Mouse (Mus musculus) liver, embryonic 13.5 days (tissue): ENCODE results near the gene Casc1. TPM values are rescaled to one million over a fixed set of nuclear protein-coding genes. Genes with fewer than 3 reads are reported as not detected.
A peak's percentile ranks its signal among the peaks of the same experiment; 100 is the strongest.
"Not testable (repeated sequence)": the region's sequence is repeated elsewhere in the genome, so short reads cannot be mapped to it uniquely, and the experiment has no call there.

Experiments used
- ATAC-seq: fragments of 200-750 bp; cut with Nextera tagmentation; 2 replicates; pipeline ENCODE4 v1.8.0; 2017; ENCODE audit warnings: low read depth, mild to moderate bottlenecking, moderate number of reproducible peaks, moderate library complexity
- DNase-seq: peaks from one replicate; pipeline ENCODE4 v3.0.0; 2022
- H3K27ac ChIP-seq: fragments of 300-500 bp; sonication (generic); 2 replicates; pipeline ENCODE4 v1.5.1; 2015; ENCODE audit warnings: moderate library complexity, mild to moderate bottlenecking, inconsistent platforms
- H3K27me3 ChIP-seq: fragments of 300-500 bp; sonication (generic); 2 replicates; pipeline ENCODE4 v1.6.1; 2015; ENCODE audit warnings: mild to moderate bottlenecking, inconsistent platforms
- H3K36me3 ChIP-seq: fragments of 300-500 bp; sonication (generic); 2 replicates; pipeline ENCODE4 v1.6.1; 2015; ENCODE audit warnings: mild to moderate bottlenecking, inconsistent platforms
- H3K4me1 ChIP-seq: fragments of 300-500 bp; sonication (generic); replicated peaks from 2 replicates; pipeline ENCODE4 v1.6.1; 2015; ENCODE audit warnings: inconsistent platforms
- H3K4me2 ChIP-seq: fragments of 300-500 bp; sonication (generic); 2 replicates; pipeline ENCODE4 v1.6.1; 2015; ENCODE audit warnings: inconsistent platforms, mild to moderate bottlenecking, moderate library complexity
- H3K4me3 ChIP-seq: fragments of 300-500 bp; sonication (generic); replicated peaks from 2 replicates; pipeline ENCODE4 v1.5.1; 2015; ENCODE audit warnings: mild to moderate bottlenecking, inconsistent platforms
- H3K9ac ChIP-seq: fragments of 300-500 bp; sonication (generic); 2 replicates; pipeline ENCODE4 v1.6.1; 2015; ENCODE audit warnings: mild to moderate bottlenecking, inconsistent platforms
- H3K9me3 ChIP-seq: fragments of 300-500 bp; sonication (generic); replicated peaks from 2 replicates; pipeline ENCODE4 v1.6.1; 2016; ENCODE audit warnings: inconsistent platforms
- WGBS: fragments of 180-500 bp; shearing (Covaris S2); methylation state at CpG from one replicate; pipeline ENCODE4 v1.1.7; 2015; ENCODE audit not compliant: insufficient replicate concordance; 5-methylcytosine and 5-hydroxymethylcytosine counted together
- polyA plus RNA-seq: library from polyadenylated mRNA; unstranded; fragments of >200 nt; fragmentation: Nextera tagmentation; extraction: Ambion mirVana; gene quantifications from 2 replicates; pipeline ENCODE4 v1.2.1, GENCODE M21; 2015

Casc1 gene
- polyA plus RNA-seq, 1 experiment from 2014 or later: 0.10 TPM

GRCm38 (mm10) chr6:145135295-145135694 is 75.5 kb downstream of the Casc1 start:
- H3K36me3 ChIP-seq: no peaks in the 10 kb centered on the region
- H3K9me3 ChIP-seq: no peaks in the 10 kb centered on the region
- H3K4me3 ChIP-seq: no peak overlapping the region
- no peak overlapping the region for H3K27ac ChIP-seq
- ATAC-seq (0 out of 2 replicates have a peak, but pooled peaks have one; percentile 26), DNase-seq (no peak)
- H3K4me1 ChIP-seq: peaks cover under 1% of the 10 kb centered on the region; the same call in 1 of the 2 replicates
- no peak overlapping the region for H3K4me2 ChIP-seq
- no peaks in the 10 kb centered on the region for H3K27me3 ChIP-seq
- WGBS: 56% methylated on average over 3 of the region's 3 CpGs
- H3K9ac ChIP-seq: no peak overlapping the region

- 73% methylated on average over 5 of the region's 5 CpGs for WGBS
- not testable (repeated sequence) for H3K27ac ChIP-seq, H3K4me1 ChIP-seq, H3K36me3 ChIP-seq, H3K9ac ChIP-seq, H3K27me3 ChIP-seq, ATAC-seq, DNase-seq, H3K9me3 ChIP-seq, H3K4me2 ChIP-seq, H3K4me3 ChIP-seq
Observed at GRCm38 (mm10) chr6:145132969-145133368, 77.8 kb downstream of the Casc1 start.

- Histone ChIP-seq H3K4me3 (no peak overlapping the region), H3K36me3 (no peaks in the 10 kb centered on the region), H3K9ac (no peak overlapping the region), H3K27ac (no peak overlapping the region), H3K4me1 (peaks cover 8% of the 10 kb centered on the region; the same call in 1 of the 2 replicates), H3K4me2 (no peak overlapping the region), H3K27me3 (no peaks in the 10 kb centered on the region), H3K9me3 (0 out of 2 replicates have a peak, but pooled peaks cover 3% of the 10 kb centered on the region)
- DNase-seq (no peak), ATAC-seq (no peak; the same call in 1 of the 2 replicates)
- WGBS: 59% methylated on average over 5 of the region's 5 CpGs
Observed at GRCm38 (mm10) chr6:145131991-145132390, 78.8 kb downstream of the Casc1 start.

- H3K9me3 ChIP-seq: 0 out of 2 replicates have a peak, but pooled peaks cover 3% of the 10 kb centered on the region
- peaks cover 24% of the 10 kb centered on the region for H3K4me1 ChIP-seq
- H3K4me2 ChIP-seq: no peak overlapping the region
- 62% methylated on average over 4 of the region's 4 CpGs for WGBS
- no peak overlapping the region for H3K4me3 ChIP-seq
- DNase-seq (no peak), ATAC-seq (no peak)
- H3K9ac ChIP-seq: no peak overlapping the region
- no peaks in the 10 kb centered on the region for H3K36me3 ChIP-seq
- no peaks in the 10 kb centered on the region for H3K27me3 ChIP-seq
- H3K27ac ChIP-seq: no peak overlapping the region
Observed at GRCm38 (mm10) chr6:145129563-145129962, 81.2 kb downstream of the Casc1 start.

DNA sequence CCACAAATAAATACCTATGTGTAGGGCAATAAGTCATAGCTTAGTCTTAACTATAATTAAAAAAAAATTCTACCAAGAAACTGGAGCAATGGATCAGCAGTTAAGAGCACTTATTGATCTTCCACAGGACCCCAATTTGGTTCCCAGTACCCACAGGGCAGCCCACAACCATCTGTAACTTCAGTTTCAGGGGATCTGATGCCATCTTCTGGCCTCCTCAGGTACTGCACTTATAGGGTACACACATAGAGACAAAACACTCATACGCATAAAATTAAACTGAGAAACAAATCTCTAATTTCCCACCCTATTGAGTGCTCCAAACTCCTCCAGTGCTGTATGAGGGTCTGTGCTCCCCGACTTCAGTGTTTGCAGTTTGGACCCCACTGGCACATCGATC is 83.2 kb downstream of the Casc1 start:
- DNase-seq (no peak), ATAC-seq (no peak)
- peaks cover 43% of the 10 kb centered on the region for H3K4me1 ChIP-seq
- 0 out of 2 replicates have a peak, but pooled peaks cover 3% of the 10 kb centered on the region for H3K9me3 ChIP-seq
- H3K4me3 ChIP-seq: no peak overlapping the region
- no peak overlapping the region for H3K4me2 ChIP-seq
- H3K9ac ChIP-seq: no peak overlapping the region
- no peaks in the 10 kb centered on the region for H3K36me3 ChIP-seq
- 86% methylated on average over 3 of the region's 3 CpGs for WGBS
- H3K27me3 ChIP-seq: no peaks in the 10 kb centered on the region
- H3K27ac ChIP-seq: no peak overlapping the region

GRCm38 (mm10) chr6:145125591-145126113 is 85.2 kb downstream of the Casc1 start:
- no peak for ATAC-seq
- Histone ChIP-seq H3K27me3 (no peaks in the 10 kb centered on the region), H3K27ac (no peak overlapping the region), H3K36me3 (no peaks in the 10 kb centered on the region), H3K4me2 (peak overlapping the region; percentile 2; the same call in 1 of the 2 replicates), H3K9ac (0 out of 2 replicates have a peak overlapping the region, but pooled peaks have one; percentile 22), H3K9me3 (0 out of 2 replicates have a peak, but pooled peaks cover 3% of the 10 kb centered on the region), H3K4me3 (no peak overlapping the region), H3K4me1 (peaks cover 63% of the 10 kb centered on the region)
- no peak for DNase-seq
- WGBS: 38% methylated on average over 7 of the region's 7 CpGs

Other genes with a start within 250 kb of the Casc1 start
- gene Bcat1, start 134.8 kb downstream of the Casc1 start, polyA plus RNA-seq: 0.48 and 0.65 TPM in 2 replicates
- 12.7 and 16.1 TPM in 2 replicates for gene Lrmp, start 95.4 kb downstream of the Casc1 start, polyA plus RNA-seq
- 16.2 and 17.1 TPM in 2 replicates for gene Etfrf1, start 129 bp upstream of the Casc1 start, polyA plus RNA-seq
- 55.0 and 64.1 TPM in 2 replicates for gene Kras, start 39.2 kb upstream of the Casc1 start, polyA plus RNA-seq